Mouse (Mus musculus) forelimb bud, embryonic 11.5 days (tissue): ENCODE data around the gene Rasgrp4.
"Not testable (repeated sequence)": the region's sequence is repeated elsewhere in the genome, so short reads cannot be mapped to it uniquely, and the experiment has no call there.

Source experiments
- DNase-seq: peaks from one replicate; pipeline ENCODE4 v3.0.0-alpha.2; 2012; ENCODE audit warnings: low read depth, low spot score

The Rasgrp4 gene

DNA sequence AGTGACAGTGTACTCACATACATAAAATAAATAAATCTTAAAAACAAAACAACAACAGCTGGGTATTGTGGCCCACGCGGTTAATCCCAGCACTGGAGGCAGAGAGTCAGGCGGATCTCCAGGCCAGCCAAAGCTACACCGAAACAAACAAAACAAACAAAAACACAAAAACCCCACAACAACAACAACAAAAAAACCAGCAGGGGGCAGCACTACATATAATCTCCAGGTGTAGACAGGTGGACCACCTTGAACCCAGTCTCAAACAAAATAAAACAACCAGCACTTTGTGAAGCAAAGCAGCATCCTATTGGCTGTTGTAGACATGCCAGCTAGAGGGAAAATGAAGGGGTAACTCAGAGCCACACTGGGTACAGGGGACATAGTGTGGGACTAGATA, 43.5 kb downstream of the Rasgrp4 start:
- DNase-seq: no peak

DNA sequence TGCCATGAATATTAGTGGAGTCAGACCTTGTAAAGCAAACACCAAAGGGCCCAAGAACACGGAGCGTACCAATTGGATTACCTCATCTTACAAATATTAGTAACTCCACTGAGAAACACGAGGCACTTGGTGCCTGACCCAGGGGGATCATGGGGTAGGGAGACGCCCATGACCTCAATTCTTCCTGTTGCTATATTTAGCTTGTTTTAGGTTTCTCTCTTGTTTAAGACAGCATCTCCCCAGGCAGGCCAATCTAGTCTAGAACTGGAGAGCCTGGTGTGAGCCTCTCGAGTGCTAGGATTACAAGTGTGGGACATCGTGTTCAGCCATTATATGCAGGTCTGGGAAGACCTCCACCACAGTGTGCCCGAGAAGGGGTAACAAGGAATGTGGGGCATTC, 44.7 kb downstream of the Rasgrp4 start:
- no peak for DNase-seq

DNA sequence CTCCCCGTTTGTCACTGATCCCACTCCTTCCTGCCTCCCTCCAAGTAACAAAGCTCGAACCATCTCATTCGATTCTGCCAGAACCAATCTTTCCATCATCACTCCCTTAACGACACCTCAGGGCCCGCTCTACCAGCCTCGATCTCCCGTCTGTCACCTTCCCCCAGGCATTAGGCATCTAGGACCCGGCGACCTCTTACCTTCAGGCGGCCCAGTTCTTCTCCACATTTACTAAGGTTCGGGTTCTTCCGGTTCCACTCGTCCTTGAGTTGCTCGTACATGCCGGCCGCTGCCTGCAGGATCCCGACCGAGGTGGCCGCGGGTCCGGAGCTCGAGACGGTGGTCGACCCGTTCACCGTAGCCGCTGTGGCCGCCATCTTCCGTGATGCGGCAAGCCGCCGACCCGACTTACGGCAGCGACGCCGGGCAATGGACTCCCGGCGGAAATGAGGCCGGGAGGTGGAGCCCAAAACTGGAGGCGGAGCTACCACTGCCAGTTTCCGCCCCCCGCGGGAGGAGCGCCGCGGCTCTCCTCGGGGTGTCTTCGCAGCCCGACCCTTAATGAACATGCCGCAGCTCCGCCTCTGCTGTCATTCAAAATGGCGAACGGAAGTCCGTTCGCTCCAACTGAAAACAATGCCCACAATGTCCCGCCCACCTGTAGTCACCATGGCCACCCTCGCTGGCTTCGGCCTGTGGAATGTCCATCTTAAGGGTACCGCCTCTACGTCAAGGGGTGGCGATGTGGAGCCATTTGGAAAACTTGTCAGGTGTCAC, 45.6 kb downstream of the Rasgrp4 start, which contains the start of gene Psmd8:
TSS of gene Psmd8 (minus strand) at position 625 of the 777 bp plus-strand sequence.
- peak; percentile 99 for DNase-seq

DNA sequence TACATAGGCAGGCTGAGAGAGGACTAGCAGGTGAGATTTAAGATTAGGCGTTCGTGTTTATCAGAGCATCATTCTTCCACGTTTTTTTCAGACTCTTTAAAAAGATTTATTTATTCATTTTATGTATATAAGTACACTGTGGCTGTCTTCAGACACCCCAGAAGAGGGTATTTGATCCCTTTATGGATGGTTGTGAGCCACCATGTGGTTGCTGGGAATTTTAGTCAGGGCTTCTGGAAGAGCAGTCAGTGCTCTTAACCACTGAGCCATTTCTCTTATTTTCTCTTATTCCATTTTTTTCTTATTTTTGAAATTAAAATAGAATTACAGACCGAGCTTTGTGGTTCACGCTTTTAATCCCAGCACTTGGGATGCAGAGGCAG, 46.2 kb downstream of the Rasgrp4 start:
- DNase-seq: no peak

DNA sequence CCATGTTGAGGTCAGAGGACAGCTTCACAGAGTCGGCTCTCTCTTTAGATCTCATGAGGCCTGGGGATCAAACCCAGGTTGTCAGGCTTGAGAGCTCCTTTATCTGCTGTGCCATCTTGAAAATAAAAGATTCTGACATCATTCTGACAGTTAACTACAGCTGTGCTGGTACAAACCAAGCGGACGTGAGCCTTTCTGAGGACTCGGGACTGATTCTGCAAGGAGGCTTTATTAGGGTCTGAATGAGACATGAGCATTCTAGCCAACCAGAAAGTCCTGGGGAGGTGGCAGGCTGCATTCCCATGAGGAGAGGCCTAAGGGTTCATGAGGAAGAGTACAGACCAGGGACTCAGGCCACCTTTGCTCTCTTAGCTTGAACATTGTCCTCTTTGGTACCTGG, 46.7 kb downstream of the Rasgrp4 start:
- DNase-seq: not testable (repeated sequence)

DNA sequence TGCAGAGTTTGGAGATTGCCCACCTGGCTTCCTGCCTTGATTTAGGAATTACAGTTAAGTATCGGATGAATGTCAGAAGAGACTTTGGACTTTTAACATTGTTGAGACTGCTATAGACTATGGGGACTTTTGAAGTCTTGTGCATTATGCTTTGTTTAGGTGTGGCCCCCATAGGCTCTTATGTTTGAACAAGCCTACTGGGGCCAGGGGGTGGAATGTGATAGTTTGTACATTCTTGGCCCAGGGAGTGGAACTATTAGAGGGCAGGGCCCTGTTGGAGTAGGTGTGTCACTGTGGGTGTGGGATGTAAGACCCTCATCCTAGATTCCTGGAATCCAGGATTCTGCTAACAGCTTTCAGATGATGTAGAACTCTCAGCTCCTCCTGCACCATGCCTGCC, 59.6 kb downstream of the Rasgrp4 start:
- DNase-seq: not testable (repeated sequence)

DNA sequence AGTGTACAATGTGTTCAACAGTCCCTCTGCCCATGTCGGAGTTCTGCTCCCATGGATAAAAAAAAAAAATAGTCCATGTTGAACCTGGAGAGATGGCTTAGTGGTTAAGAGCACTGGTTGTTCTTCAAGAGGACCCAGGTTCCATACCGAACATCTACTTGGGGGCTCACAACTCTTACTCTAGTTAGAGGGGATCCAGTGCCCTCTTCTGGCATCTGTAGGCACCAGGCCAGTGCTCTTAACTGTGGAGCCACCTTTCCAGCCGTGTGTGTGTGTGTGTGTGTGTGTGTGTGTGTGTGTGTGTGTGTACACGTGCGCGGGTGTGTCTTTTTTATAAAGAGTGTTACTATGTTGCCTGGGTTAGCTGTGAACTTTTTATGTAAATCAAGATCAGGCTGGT, 67.9 kb downstream of the Rasgrp4 start:
- DNase-seq: no peak
